Mouse (Mus musculus): ENCODE data around the gene 9430007A20Rik. TPM values are rescaled to one million over a fixed set of nuclear protein-coding genes. Genes with fewer than 3 reads are reported as not detected.
"Not testable (repeated sequence)": the region's sequence is repeated elsewhere in the genome, so short reads cannot be mapped to it uniquely, and the experiment has no call there.

Gene 9430007A20Rik
- polyA plus RNA-seq (2014; fragmentation: Nextera tagmentation; extraction: Ambion mirVana) = not detected in 2 replicates

GRCm38 (mm10) chr4:144519522-144519921, at the start of gene 9430007A20Rik:
Gene 9430007A20Rik, plus strand, starts transcription at chr4:144519822.
- peaks cover 3% of the 10 kb centered on the region; the same call in 1 of the 2 replicates for H3K9me3 ChIP-seq (ENCODE audit: control insufficient read depth, low read length)
- no peak within 1 kb of the TSS for H3K27ac ChIP-seq (ENCODE audit: low read depth, low read length)
- no peak within 1 kb of the TSS for H3K4me3 ChIP-seq (ENCODE audit: low read depth, low read length)
- no peaks in the 10 kb centered on the region for H3K36me3 ChIP-seq (ENCODE audit: control insufficient read depth, insufficient read depth, low read length)
- H3K4me1 ChIP-seq (replicated peaks; ENCODE audit: control insufficient read depth, insufficient read depth, low read length) = no peaks in the 10 kb centered on the region
- no peak for ATAC-seq (replicated peaks; ENCODE audit: low FRiP score)
- no peak within 1 kb of the TSS for H3K9ac ChIP-seq (ENCODE audit: low read depth, low read length)
- no peaks in the 10 kb centered on the region for H3K27me3 ChIP-seq (replicated peaks; ENCODE audit: control insufficient read depth, insufficient read depth, low read length)
- WGBS = 67% methylated on average over 5 of the region's 5 CpGs
- DNase-seq (ENCODE audit: low spot score) = no peak
- H3K4me2 ChIP-seq = no peak within 1 kb of the TSS

- no peaks in the 10 kb centered on the region for H3K4me1 ChIP-seq (replicated peaks; ENCODE audit: control insufficient read depth, insufficient read depth, low read length)
- DNase-seq (ENCODE audit: low spot score) (no peak), ATAC-seq (replicated peaks; ENCODE audit: low FRiP score) (no peak)
- no peaks in the 10 kb centered on the region for H3K36me3 ChIP-seq (ENCODE audit: control insufficient read depth, insufficient read depth, low read length)
- no peaks in the 10 kb centered on the region for H3K27me3 ChIP-seq (replicated peaks; ENCODE audit: control insufficient read depth, insufficient read depth, low read length)
- H3K27ac ChIP-seq (ENCODE audit: low read depth, low read length) = no peak overlapping the region
- no peak overlapping the region for H3K4me3 ChIP-seq (ENCODE audit: low read depth, low read length)
- no peaks in the 10 kb centered on the region; the same call in 1 of the 2 replicates for H3K9me3 ChIP-seq (ENCODE audit: control insufficient read depth, low read length)
- H3K9ac ChIP-seq (ENCODE audit: low read depth, low read length) = no peak overlapping the region
- H3K4me2 ChIP-seq = no peak overlapping the region
Observed at GRCm38 (mm10) chr4:144493331-144493730, 26.3 kb upstream of the 9430007A20Rik start.

GRCm38 (mm10) chr4:144506518-144506917, 13.1 kb upstream of the 9430007A20Rik start:
- DNase-seq (ENCODE audit: low spot score) = no peak
- 70% methylated on average over 1 of the region's 1 CpGs for WGBS
- H3K27ac ChIP-seq (ENCODE audit: low read depth, low read length) = no peak overlapping the region
- H3K9ac ChIP-seq (ENCODE audit: low read depth, low read length) = no peak overlapping the region
- no peak for ATAC-seq (replicated peaks; ENCODE audit: low FRiP score)
- H3K27me3 ChIP-seq (replicated peaks; ENCODE audit: control insufficient read depth, insufficient read depth, low read length) = no peaks in the 10 kb centered on the region
- no peaks in the 10 kb centered on the region for H3K9me3 ChIP-seq (ENCODE audit: control insufficient read depth, low read length)
- H3K4me2 ChIP-seq = no peak overlapping the region
- no peak overlapping the region for H3K4me3 ChIP-seq (ENCODE audit: low read depth, low read length)
- no peaks in the 10 kb centered on the region for H3K4me1 ChIP-seq (replicated peaks; ENCODE audit: control insufficient read depth, insufficient read depth, low read length)
- no peaks in the 10 kb centered on the region for H3K36me3 ChIP-seq (ENCODE audit: control insufficient read depth, insufficient read depth, low read length)

GRCm38 (mm10) chr4:144544689-144545088, 25.1 kb downstream of the 9430007A20Rik start:
- no peak overlapping the region for H3K27ac ChIP-seq (ENCODE audit: low read depth, low read length)
- no peak for ATAC-seq (replicated peaks; ENCODE audit: low FRiP score)
- WGBS = 61% methylated on average over 1 of the region's 1 CpGs
- no peak overlapping the region for H3K4me2 ChIP-seq
- H3K9me3 ChIP-seq (ENCODE audit: control insufficient read depth, low read length) = peaks cover 16% of the 10 kb centered on the region; the same call in 1 of the 2 replicates
- no peak for DNase-seq (ENCODE audit: low spot score)
- H3K4me1 ChIP-seq (replicated peaks; ENCODE audit: control insufficient read depth, insufficient read depth, low read length) = no peaks in the 10 kb centered on the region
- no peak overlapping the region for H3K4me3 ChIP-seq (ENCODE audit: low read depth, low read length)
- H3K36me3 ChIP-seq (ENCODE audit: control insufficient read depth, insufficient read depth, low read length) = no peaks in the 10 kb centered on the region
- no peak overlapping the region for H3K9ac ChIP-seq (ENCODE audit: low read depth, low read length)
- H3K27me3 ChIP-seq (replicated peaks; ENCODE audit: control insufficient read depth, insufficient read depth, low read length) = no peaks in the 10 kb centered on the region

GRCm38 (mm10) chr4:144545339-144545738, 25.7 kb downstream of the 9430007A20Rik start:
- H3K4me2 ChIP-seq; ATAC-seq (replicated peaks; ENCODE audit: low FRiP score); H3K27me3 ChIP-seq (replicated peaks; ENCODE audit: control insufficient read depth, insufficient read depth, low read length); DNase-seq (ENCODE audit: low spot score); H3K27ac ChIP-seq (ENCODE audit: low read depth, low read length); H3K9ac ChIP-seq (ENCODE audit: low read depth, low read length); H3K36me3 ChIP-seq (ENCODE audit: control insufficient read depth, insufficient read depth, low read length); H3K4me1 ChIP-seq (replicated peaks; ENCODE audit: control insufficient read depth, insufficient read depth, low read length); H3K4me3 ChIP-seq (ENCODE audit: low read depth, low read length): not testable (repeated sequence)
- WGBS = 89% methylated on average over 13 of the region's 13 CpGs
- peaks cover 16% of the 10 kb centered on the region; the same call in 1 of the 2 replicates for H3K9me3 ChIP-seq (ENCODE audit: control insufficient read depth, low read length)

GRCm38 (mm10) chr4:144551156-144551555, 31.5 kb downstream of the 9430007A20Rik start:
- Histone ChIP-seq H3K9ac (ENCODE audit: low read depth, low read length) (no peak overlapping the region), H3K9me3 (ENCODE audit: control insufficient read depth, low read length) (peaks cover 7% of the 10 kb centered on the region; the same call in 1 of the 2 replicates), H3K36me3 (ENCODE audit: control insufficient read depth, insufficient read depth, low read length) (no peaks in the 10 kb centered on the region), H3K27me3 (replicated peaks; ENCODE audit: control insufficient read depth, insufficient read depth, low read length) (no peaks in the 10 kb centered on the region), H3K27ac (ENCODE audit: low read depth, low read length) (no peak overlapping the region), H3K4me1 (replicated peaks; ENCODE audit: control insufficient read depth, insufficient read depth, low read length) (no peaks in the 10 kb centered on the region), H3K4me3 (ENCODE audit: low read depth, low read length) (no peak overlapping the region), H3K4me2 (no peak overlapping the region)
- ATAC-seq (replicated peaks; ENCODE audit: low FRiP score) = no peak
- no peak for DNase-seq (ENCODE audit: low spot score)

GRCm38 (mm10) chr4:144559792-144560191, 40.2 kb downstream of the 9430007A20Rik start:
- H3K9ac ChIP-seq (ENCODE audit: low read depth, low read length) = no peak overlapping the region
- H3K36me3 ChIP-seq (ENCODE audit: control insufficient read depth, insufficient read depth, low read length) = no peaks in the 10 kb centered on the region
- H3K4me3 ChIP-seq (ENCODE audit: low read depth, low read length) = no peak overlapping the region
- H3K4me2 ChIP-seq = no peak overlapping the region
- DNase-seq (ENCODE audit: low spot score) (no peak), ATAC-seq (replicated peaks; ENCODE audit: low FRiP score) (no peak)
- H3K27me3 ChIP-seq (replicated peaks; ENCODE audit: control insufficient read depth, insufficient read depth, low read length) = no peaks in the 10 kb centered on the region
- no peak overlapping the region for H3K27ac ChIP-seq (ENCODE audit: low read depth, low read length)
- H3K4me1 ChIP-seq (replicated peaks; ENCODE audit: control insufficient read depth, insufficient read depth, low read length) = no peaks in the 10 kb centered on the region
- H3K9me3 ChIP-seq (ENCODE audit: control insufficient read depth, low read length) = no peaks in the 10 kb centered on the region

GRCm38 (mm10) chr4:144561205-144561604, 41.6 kb downstream of the 9430007A20Rik start:
- H3K4me2 ChIP-seq = no peak overlapping the region
- H3K27me3 ChIP-seq (replicated peaks; ENCODE audit: control insufficient read depth, insufficient read depth, low read length) = no peaks in the 10 kb centered on the region
- H3K9ac ChIP-seq (ENCODE audit: low read depth, low read length) = no peak overlapping the region
- no peaks in the 10 kb centered on the region for H3K4me1 ChIP-seq (replicated peaks; ENCODE audit: control insufficient read depth, insufficient read depth, low read length)
- ATAC-seq (replicated peaks; ENCODE audit: low FRiP score) (no peak), DNase-seq (ENCODE audit: low spot score) (no peak)
- WGBS = 54% methylated on average over 2 of the region's 2 CpGs
- no peaks in the 10 kb centered on the region for H3K36me3 ChIP-seq (ENCODE audit: control insufficient read depth, insufficient read depth, low read length)
- H3K9me3 ChIP-seq (ENCODE audit: control insufficient read depth, low read length) = no peaks in the 10 kb centered on the region
- H3K27ac ChIP-seq (ENCODE audit: low read depth, low read length) = no peak overlapping the region
- H3K4me3 ChIP-seq (ENCODE audit: low read depth, low read length) = no peak overlapping the region

- no peaks in the 10 kb centered on the region for H3K36me3 ChIP-seq (ENCODE audit: control insufficient read depth, insufficient read depth, low read length)
- H3K4me2 ChIP-seq = no peak within 1 kb of the TSS
- H3K27me3 ChIP-seq (replicated peaks; ENCODE audit: control insufficient read depth, insufficient read depth, low read length) = no peaks in the 10 kb centered on the region
- no peak within 1 kb of the TSS for H3K9ac ChIP-seq (ENCODE audit: low read depth, low read length)
- H3K9me3 ChIP-seq (ENCODE audit: control insufficient read depth, low read length) = no peaks in the 10 kb centered on the region
- DNase-seq (ENCODE audit: low spot score) = no peak
- no peak for ATAC-seq (replicated peaks; ENCODE audit: low FRiP score)
- no peak within 1 kb of the TSS for H3K4me3 ChIP-seq (ENCODE audit: low read depth, low read length)
- H3K27ac ChIP-seq (ENCODE audit: low read depth, low read length) = no peak within 1 kb of the TSS
- no peaks in the 10 kb centered on the region for H3K4me1 ChIP-seq (replicated peaks; ENCODE audit: control insufficient read depth, insufficient read depth, low read length)
- WGBS = 78% methylated on average over 1 of the region's 1 CpGs
Observed at GRCm38 (mm10) chr4:144565034-144565433, 45.4 kb downstream of the 9430007A20Rik start, which contains the start of gene Gm13124. Gene Gm13124, minus strand, starts transcription at chr4:144565134.
